Mouse (Mus musculus): Measurements from ENCODE around the gene Foxm1.

Foxm1 gene

GRCm38 (mm10) chr6:128425046-128425445, 62.3 kb downstream of the Foxm1 start:
- DNase-seq (ENCODE audit: low spot score in 2 of 2), result no peak

Data from spleen, postnatal 10 days (tissue).